Mouse (Mus musculus) neutrophil, adult 59 days (primary cell): Measurements from ENCODE around the gene Ppa1. TPM values are rescaled to one million over a fixed set of nuclear protein-coding genes. Genes with fewer than 3 reads are reported as not detected.

ENCODE experiments used
- total RNA-seq, 2 experiments: library from RNA; stranded (reverse); gene quantifications; 1 replicate in 1 of 2; 2 replicates in 1 of 2; pipeline ENCODE4 v1.2.4; 2023

The Ppa1 gene
- 10 to 100 TPM in 1 of 2 experiments, 1 to 10 TPM in 1; 9.6 to 10.3 TPM for total RNA-seq

DNA sequence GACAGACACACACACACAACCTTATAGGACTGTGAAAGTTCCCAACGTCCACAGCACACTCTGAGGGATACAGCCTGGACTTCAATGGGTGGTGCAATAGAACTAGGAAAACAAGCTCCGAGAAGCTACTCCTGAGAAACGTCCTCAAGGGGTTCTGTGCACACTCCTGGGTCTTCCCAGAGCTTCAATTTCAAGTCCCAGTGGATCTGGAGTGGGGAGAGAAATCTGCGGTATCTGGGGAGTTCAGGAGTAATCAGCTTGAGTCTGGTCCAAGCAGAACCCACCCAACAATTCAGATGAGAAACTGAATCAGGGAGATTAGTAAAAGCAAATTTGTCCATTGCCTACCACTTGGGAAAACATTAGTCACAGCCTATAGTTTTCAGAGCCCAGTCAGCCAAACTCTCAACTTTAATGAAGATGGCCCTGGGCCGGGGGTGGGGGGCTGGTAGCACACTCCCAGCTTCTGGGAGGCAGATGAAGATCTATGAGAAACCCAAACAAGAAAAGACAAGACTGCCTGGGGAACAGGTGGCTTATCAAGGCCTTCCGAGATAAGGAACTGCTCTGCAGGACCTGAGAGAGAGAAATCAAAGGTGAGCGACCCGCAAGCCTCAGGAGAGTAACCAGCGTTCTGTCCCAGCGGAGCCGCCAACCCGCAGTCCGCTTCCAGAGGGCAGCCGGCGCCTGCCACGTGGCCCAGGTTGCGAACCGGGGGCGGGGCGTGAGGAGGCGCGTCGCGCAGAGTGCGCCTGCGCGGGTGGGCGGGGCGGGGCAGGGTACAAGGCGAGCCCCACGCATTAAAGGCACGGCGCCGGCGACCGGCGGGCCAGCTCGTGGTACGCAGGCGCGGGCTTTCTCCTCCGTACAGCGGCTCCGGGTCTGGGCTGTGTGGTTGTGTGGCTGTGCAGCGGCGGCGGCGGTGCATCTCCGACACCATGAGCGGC lies at the start of gene Ppa1:
TSS of gene Ppa1 (plus strand) at position 763 of the 947 bp plus-strand sequence.

GRCm38 (mm10) chr10:61680015-61680913 lies 31.9 kb downstream of the Ppa1 start, which contains the start of gene Sar1a:
Sar1a (plus strand) TSS chr10:61680299.

GRCm38 (mm10) chr10:61694870-61695670 lies 46.7 kb downstream of the Ppa1 start, which contains the start of gene Tysnd1:
Tysnd1 (plus strand) TSS chr10:61695514.

DNA sequence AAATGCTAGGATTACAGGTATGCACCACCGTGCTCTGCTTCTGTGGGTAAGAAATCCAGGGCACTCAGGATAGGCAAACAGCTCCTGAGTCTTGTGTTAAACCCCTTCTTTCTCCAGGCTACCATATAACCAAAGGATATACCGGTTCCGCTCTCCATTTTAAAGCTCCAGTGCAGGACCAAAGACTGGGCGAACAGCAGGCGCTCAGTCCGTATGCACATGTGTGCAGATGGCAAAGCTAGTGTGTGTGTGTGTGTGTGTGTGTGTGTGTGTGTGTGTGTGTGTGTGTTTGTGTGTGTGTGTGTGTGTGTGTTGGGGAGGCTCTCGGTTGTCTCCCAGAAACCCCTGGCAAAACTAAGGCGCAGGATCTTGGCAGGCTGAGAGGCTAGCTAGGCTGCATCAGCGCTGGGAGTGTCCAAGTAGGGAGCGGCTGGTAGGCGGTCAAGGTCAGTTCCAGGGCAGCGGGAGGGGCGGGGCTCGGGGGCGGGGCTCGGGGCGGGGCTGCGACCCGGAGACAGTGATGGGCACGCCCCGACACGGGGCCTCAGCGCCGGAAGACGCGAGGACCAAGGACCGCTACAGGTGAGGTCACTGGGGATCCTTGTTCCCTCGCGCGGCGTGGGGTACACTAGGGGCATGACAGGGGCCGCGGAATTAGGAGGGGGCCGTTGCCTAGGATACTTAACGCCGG lies 66.6 kb downstream of the Ppa1 start, which contains the start of gene Aifm2:
TSS of gene Aifm2 (plus strand) at position 493 of the 691 bp plus-strand sequence.

Other genes with a start within 250 kb of the Ppa1 start
- gene Nodal, start 230.6 kb upstream of the Ppa1 start, total RNA-seq, result not detected
- 100 to 1,000 TPM; 135 to 146 TPM for gene Eif4ebp2, start 195.9 kb upstream of the Ppa1 start, total RNA-seq
- 1 to 10 TPM; 7.4 to 9.7 TPM for gene Lrrc20, start 172.8 kb upstream of the Ppa1 start, total RNA-seq
- gene Npffr1, start 53.1 kb upstream of the Ppa1 start, total RNA-seq, result not detected
- gene Sar1a, start 31.7 kb downstream of the Ppa1 start, total RNA-seq, result 100 to 1,000 TPM; 142 to 162 TPM
- gene Tysnd1, start 47.0 kb downstream of the Ppa1 start, total RNA-seq, result 10 to 100 TPM; 12.9 to 13.3 TPM
- 10 to 100 TPM; 11.8 to 17.2 TPM for gene Aifm2, start 66.7 kb downstream of the Ppa1 start, total RNA-seq
- gene H2afy2, start 135.6 kb downstream of the Ppa1 start, total RNA-seq, result 1 to 10 TPM; 1.9 to 2.4 TPM